Mouse (Mus musculus) yolk sac, embryonic 10.5 days (tissue): ENCODE results near the gene Ccdc61.

Source experiments
- DNase-seq: peaks from one replicate; pipeline ENCODE4 v3.0.0-alpha.2; 2017; ENCODE audit warnings: low spot score

The Ccdc61 gene

DNA sequence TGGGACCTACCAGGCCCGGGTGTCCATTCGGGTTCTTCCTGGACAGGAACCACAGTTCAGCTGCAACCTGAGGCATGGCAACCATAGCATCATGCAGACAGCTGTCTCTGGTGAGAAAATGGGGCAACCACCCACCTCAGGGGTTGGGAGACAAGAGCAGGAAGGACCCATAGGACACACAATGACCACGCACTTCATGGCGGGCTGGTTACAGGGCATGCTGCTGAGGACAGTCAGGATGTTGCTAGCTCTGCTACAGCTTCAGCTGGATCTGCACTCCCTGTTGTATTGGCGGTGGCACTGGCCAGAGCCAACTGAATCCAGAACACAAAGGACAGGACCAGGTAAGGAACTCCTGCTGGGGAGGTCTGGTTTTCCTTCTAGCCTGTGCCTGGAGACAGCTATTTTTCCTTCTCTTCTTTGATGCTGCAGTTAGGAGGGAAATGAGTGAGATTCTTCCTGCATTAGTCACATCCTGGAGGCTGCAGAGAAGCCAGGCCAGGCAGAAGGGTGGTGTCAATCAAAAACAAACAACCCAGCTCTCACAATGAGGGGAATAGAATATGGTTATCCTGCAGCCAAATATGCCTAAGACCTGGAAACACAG is 51.8 kb downstream of the Ccdc61 start:
- peak; percentile 29 for DNase-seq

- no peak for DNase-seq
Observed at GRCm38 (mm10) chr7:18848395-18848794, 61.8 kb downstream of the Ccdc61 start.

- DNase-seq: no peak
Observed at GRCm38 (mm10) chr7:18844811-18845210, 65.4 kb downstream of the Ccdc61 start.

- DNase-seq: no peak
Observed at GRCm38 (mm10) chr7:18841174-18841567, 69.0 kb downstream of the Ccdc61 start.
